Mouse (Mus musculus): ENCODE data around the gene Prg3. TPM values are rescaled to one million over a fixed set of nuclear protein-coding genes. Genes with fewer than 3 reads are reported as not detected.
A peak's percentile ranks its signal among the peaks of the same experiment; 100 is the strongest.

The Prg3 gene
- 0.31 TPM in 1 of 2 replicates, not detected in the other for polyA plus RNA-seq (2016; fragmentation: Nextera tagmentation; extraction: Ambion mirVana)

DNA sequence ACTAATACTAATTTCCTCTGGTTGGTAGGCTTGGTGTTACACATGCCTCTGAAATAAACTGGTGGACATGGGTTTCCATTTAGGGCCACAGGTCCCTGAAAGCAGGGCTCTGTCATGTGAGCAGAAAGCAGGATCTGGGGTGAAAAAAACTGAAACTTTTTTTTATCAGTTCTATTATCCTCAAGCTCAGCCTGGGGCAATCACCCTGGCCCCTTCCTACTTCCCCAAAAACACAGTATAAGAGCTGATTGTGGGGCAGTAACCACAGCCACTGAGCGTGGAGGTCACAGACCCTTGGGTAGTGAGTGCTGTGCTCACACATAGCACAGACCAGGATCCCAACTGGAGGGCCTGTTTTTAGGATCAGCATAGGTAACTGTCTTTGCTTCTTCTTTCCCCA, at the start of gene Prg3:
TSS of gene Prg3 (plus strand) at position 286 of the 400 bp plus-strand sequence.
- H3K27ac ChIP-seq = no peak within 1 kb of the TSS
- H3K4me1 ChIP-seq = no peaks in the 10 kb centered on the region
- WGBS = 65% methylated on average over 1 of the region's 1 CpGs
- H3K4me3 ChIP-seq = no peak within 1 kb of the TSS
- no peak for DNase-seq (ENCODE audit: low spot score)
- no peaks in the 10 kb centered on the region for H3K36me3 ChIP-seq
- 0 out of 2 replicates have a peak, but pooled peaks cover 4% of the 10 kb centered on the region for H3K27me3 ChIP-seq (ENCODE audit: insufficient read depth, poor library complexity, severe bottlenecking)
- H3K9me3 ChIP-seq = no peaks in the 10 kb centered on the region

DNA sequence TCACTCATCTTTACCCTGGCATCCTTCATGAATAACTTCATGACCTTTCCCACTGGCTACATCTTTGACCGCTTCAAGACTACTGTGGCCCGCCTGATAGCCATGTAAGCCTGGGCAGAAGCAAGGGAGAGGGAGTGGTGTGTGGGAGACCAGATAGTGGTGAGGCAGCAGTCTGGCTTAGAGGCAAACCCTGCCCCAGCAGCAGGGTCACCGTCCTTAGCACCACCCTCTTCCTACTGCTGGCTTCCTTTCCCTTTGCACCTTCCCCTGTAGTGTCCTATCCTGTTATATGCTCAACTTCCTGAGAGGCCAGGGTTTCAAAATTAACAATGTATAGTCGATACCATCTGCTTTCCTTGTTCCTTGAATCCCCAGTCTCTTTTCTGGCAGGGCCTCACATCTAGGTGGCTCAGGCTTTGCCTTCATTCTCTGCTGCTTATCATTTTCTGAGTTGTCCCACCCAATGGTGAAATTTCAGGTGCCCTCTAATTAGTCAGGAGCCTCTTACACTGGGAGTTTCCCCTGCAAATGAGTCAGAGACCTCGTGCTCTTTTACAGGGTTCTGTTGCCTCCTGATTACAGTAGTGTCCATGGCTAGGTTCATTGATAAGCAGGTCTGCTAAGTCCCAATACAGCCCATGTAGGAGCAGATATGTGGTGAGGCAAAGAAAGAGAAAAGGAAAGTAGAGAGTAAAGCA, 49.6 kb upstream of the Prg3 start:
- peaks cover 24% of the 10 kb centered on the region for H3K4me1 ChIP-seq
- peak overlapping the region; percentile 90 for H3K27ac ChIP-seq
- 49% methylated on average over 5 of the region's 5 CpGs for WGBS
- peak overlapping the region; percentile 63 for H3K4me3 ChIP-seq
- H3K36me3 ChIP-seq = peaks cover 23% of the 10 kb centered on the region; the same call in 1 of the 2 replicates
- DNase-seq (ENCODE audit: low spot score) = peak; percentile 90
- no peaks in the 10 kb centered on the region for H3K9me3 ChIP-seq
- H3K27me3 ChIP-seq (ENCODE audit: insufficient read depth, poor library complexity, severe bottlenecking) = no peaks in the 10 kb centered on the region

DNA sequence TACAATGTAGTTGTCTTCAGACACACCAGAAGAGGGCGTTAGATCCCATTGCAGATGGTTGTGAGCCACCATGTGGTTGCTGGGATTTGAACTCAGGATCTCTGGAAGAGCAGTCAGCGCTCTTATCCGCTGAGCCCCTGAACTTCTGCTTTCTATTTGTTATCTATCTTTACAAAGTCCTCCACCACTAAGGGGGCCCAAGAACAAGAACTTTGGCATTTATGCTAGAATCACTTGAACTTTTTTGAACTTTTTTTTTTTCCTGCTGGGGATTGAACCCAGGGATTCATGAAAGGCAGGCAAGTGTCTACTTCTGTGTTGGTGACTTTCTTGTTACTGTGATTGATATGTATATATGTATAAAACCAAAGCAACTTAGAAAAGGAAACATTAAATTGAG, 48.7 kb upstream of the Prg3 start:
- peak overlapping the region; percentile 25 for H3K4me3 ChIP-seq
- peak overlapping the region; percentile 10; the same call in 1 of the 2 replicates for H3K27ac ChIP-seq
- no peaks in the 10 kb centered on the region for H3K9me3 ChIP-seq
- 79% methylated on average over 3 of the region's 3 CpGs for WGBS
- peaks cover 28% of the 10 kb centered on the region; the same call in 1 of the 2 replicates for H3K36me3 ChIP-seq
- no peak for DNase-seq (ENCODE audit: low spot score)
- peaks cover 24% of the 10 kb centered on the region for H3K4me1 ChIP-seq
- H3K27me3 ChIP-seq (ENCODE audit: insufficient read depth, poor library complexity, severe bottlenecking) = no peaks in the 10 kb centered on the region

DNA sequence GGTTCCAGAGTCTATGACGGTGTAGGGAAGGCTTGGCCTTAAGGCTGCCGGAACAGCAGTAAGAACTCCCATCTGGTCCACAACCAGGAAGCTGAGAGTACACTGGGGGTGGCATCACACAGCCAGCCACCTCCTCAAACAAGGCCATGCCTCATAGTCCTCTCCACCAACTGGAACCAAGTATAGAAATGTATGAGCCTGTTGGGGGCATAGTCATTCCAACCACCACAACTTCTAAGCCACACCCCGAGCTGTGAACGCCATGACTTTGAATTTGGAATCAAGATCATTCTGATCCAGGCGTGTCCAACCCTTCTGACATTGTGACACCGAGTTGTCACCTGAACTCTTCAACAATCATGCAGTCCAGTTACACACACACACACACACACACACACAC, 48.3 kb upstream of the Prg3 start:
- Histone ChIP-seq H3K4me3 (peak overlapping the region; percentile 25), H3K27me3 (ENCODE audit: insufficient read depth, poor library complexity, severe bottlenecking) (no peaks in the 10 kb centered on the region), H3K9me3 (no peaks in the 10 kb centered on the region), H3K4me1 (peaks cover 20% of the 10 kb centered on the region), H3K36me3 (peaks cover 32% of the 10 kb centered on the region; the same call in 1 of the 2 replicates), H3K27ac (0 out of 2 replicates have a peak overlapping the region, but pooled peaks have one; percentile 22)
- DNase-seq (ENCODE audit: low spot score) = no peak
- 91% methylated on average over 6 of the region's 6 CpGs for WGBS

DNA sequence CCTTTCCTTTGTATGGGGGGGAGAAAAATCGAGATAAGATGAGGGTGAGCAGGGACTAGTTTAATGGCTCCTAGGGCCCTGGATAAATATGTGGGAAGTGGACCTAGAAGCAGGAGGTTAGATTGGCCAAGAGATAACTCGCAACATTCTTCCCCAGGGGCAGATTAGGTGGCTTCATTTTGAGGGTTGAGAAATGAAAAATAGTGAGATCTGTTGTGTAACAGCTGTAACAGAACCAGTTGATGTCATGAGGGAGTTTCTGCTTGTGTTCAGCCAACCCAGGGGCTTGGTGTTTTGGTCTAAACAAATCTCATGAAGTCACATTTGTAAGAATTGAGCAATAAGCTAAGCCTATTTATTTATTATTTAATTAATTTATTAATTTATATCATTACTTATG, 46.7 kb upstream of the Prg3 start:
- no peak for DNase-seq (ENCODE audit: low spot score)
- H3K27ac ChIP-seq = no peak overlapping the region

DNA sequence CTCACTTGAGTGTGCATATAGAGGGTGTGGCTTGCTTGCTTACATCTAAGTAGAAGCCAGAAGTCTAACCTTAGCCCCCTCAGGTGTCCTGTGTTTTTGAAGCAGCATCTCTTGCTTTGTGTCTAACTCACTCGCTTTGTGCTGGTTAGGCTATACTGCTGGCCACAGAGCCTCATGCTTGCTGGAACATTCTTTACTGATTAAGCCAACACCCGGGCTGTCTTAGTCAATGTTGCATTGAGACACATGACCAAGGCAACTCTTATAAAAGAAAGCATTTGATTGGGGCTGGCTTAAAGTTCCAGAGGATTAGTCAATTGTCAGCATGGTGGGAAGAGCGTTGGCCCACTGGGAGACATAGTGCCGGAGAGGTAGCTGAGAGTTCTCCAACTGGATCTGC, 46.2 kb upstream of the Prg3 start:
- Histone ChIP-seq H3K9me3 (no peaks in the 10 kb centered on the region), H3K4me1 (peaks cover 20% of the 10 kb centered on the region), H3K27ac (no peak overlapping the region), H3K36me3 (peaks cover 53% of the 10 kb centered on the region), H3K4me3 (no peak overlapping the region), H3K27me3 (ENCODE audit: insufficient read depth, poor library complexity, severe bottlenecking) (no peaks in the 10 kb centered on the region)
- whole genome bisulfite sequencing = 93% methylated on average over 4 of the region's 4 CpGs
- DNase-seq (ENCODE audit: low spot score) = no peak

More for the DNA sequence above, 46.7 kb upstream of the Prg3 start:
- Histone ChIP-seq H3K4me1 (peaks cover 20% of the 10 kb centered on the region), H3K4me3 (no peak overlapping the region), H3K36me3 (peaks cover 48% of the 10 kb centered on the region), H3K9me3 (no peaks in the 10 kb centered on the region), H3K27me3 (ENCODE audit: insufficient read depth, poor library complexity, severe bottlenecking) (no peaks in the 10 kb centered on the region)
- WGBS = 67% methylated on average over 2 of the region's 2 CpGs

DNA sequence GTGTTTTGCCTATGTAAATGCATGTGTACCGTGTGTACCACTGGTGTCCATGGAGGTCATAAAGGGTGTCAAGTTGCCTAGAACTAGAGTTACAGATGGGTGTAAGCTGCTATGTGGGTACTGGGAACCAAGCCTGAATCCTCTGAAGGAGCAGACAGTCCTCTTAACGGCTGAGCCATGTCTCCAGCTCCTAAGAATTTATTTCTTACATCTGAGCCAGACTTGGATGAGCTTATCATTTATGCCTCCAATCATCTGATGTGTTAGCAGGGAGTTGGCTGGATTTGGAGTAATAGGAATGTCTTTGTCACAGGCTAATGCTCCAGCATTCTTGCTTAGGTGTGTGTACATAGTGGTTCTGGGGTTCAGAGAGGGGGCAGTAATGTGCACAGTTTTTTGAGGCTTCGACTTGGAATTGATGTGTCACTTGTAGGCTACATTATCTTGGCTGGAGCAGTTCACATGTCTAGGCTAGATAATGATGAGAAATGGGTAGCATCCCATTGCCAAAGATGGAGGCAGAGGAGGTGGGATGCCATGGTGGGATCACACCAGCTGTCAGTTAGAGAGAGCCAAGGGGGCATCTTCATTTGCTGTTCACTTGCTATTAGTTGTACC, 40.8 kb upstream of the Prg3 start:
- H3K27me3 ChIP-seq (ENCODE audit: insufficient read depth, poor library complexity, severe bottlenecking) = no peaks in the 10 kb centered on the region
- no peak overlapping the region for H3K27ac ChIP-seq
- H3K4me3 ChIP-seq = no peak overlapping the region
- H3K4me1 ChIP-seq = no peaks in the 10 kb centered on the region
- H3K36me3 ChIP-seq = peaks cover 86% of the 10 kb centered on the region
- no peak for DNase-seq (ENCODE audit: low spot score)
- H3K9me3 ChIP-seq = no peaks in the 10 kb centered on the region
- 85% methylated on average over 3 of the region's 3 CpGs for WGBS

DNA sequence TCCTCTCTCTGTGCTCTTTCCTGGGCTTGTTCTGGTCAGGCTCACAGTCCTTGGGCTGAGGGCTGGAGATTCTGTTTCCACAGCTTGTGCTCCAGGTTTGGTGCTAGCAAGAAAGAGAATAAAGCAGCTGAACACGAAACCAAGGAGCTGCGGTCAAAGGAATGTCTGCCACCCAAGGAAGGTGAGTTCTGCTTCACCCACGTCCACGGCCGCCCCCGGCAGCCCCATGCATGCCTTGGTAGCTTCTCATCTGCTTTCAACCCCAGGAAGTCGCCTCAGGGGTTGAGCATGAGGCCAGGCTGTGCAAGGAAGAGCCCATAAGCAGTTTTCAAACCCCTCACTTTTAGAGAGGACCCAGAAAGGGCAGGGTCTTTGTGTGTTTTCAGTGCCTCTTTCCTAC, 39.8 kb upstream of the Prg3 start:
- Histone ChIP-seq H3K9me3 (no peaks in the 10 kb centered on the region), H3K27ac (no peak overlapping the region), H3K27me3 (ENCODE audit: insufficient read depth, poor library complexity, severe bottlenecking) (no peaks in the 10 kb centered on the region), H3K4me3 (no peak overlapping the region), H3K4me1 (no peaks in the 10 kb centered on the region), H3K36me3 (peaks cover 91% of the 10 kb centered on the region)
- no peak for DNase-seq (ENCODE audit: low spot score)
- WGBS = 93% methylated on average over 7 of the region's 7 CpGs

DNA sequence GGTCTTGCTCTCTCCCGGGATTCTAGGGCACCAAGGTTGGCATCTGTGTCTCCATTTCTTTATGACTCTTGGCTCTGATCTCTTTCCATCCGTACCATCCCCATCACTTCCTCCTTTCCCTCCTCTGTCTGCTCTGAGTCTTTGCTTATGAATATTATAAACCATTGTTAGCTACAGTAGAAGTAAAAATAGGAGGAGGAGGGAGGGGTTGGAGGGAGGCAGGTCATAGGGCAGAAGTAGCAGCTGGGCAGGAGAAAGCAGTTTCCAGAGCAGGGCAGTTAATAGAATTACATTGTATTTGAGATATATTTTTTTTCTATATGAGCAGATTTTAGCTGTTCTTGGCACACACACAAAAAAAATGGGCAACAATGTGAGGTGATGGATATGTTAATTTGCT, 39.3 kb upstream of the Prg3 start:
- no peaks in the 10 kb centered on the region for H3K27me3 ChIP-seq (ENCODE audit: insufficient read depth, poor library complexity, severe bottlenecking)
- WGBS = 97% methylated on average over 2 of the region's 2 CpGs
- H3K36me3 ChIP-seq = peaks cover 96% of the 10 kb centered on the region
- no peaks in the 10 kb centered on the region for H3K4me1 ChIP-seq
- no peak for DNase-seq (ENCODE audit: low spot score)
- H3K27ac ChIP-seq = no peak overlapping the region
- no peaks in the 10 kb centered on the region for H3K9me3 ChIP-seq
- no peak overlapping the region for H3K4me3 ChIP-seq

DNA sequence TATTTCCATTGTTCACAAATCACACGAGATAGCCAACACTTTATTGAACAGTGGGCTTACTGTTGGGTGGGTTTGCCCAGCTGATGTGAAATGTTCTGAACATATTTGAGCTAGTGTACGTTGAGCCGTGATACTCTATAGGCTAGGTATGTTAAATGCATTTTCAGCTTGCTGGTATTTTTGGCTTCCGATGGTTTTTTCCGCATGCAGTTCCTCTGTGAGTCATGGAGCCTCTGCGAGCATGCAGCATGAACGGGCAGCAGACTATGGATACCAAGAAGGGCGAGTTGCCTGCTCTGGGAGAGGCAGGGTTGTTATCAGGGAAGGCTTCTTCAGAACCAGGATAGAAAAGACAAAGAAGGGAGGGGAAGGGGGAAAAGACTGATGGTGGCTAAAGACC, 37.0 kb upstream of the Prg3 start:
- DNase-seq (ENCODE audit: low spot score) = no peak
- H3K36me3 ChIP-seq = peaks cover 87% of the 10 kb centered on the region
- 77% methylated on average over 8 of the region's 8 CpGs for WGBS

DNA sequence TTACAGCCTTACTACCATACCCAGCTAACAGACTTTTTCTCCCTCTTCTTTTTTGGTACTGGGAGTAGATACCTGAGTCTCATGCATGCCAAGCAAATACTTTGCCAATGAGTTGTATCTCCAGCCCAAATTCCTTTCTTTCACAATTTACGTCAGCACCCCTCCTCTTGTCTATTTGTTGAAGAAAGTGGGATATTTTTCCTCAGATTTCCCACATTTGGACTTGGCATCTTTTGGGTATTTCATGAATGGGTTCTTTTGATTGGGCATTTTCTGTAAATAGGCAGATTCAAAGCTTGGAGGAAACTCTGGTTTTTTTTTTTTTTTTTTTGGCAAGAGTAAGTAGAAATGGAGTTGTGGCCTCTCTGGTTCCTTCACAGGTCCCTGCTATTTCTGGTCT, 35.8 kb upstream of the Prg3 start:
- H3K27ac ChIP-seq = no peak overlapping the region
- DNase-seq (ENCODE audit: low spot score) = no peak
- 86% methylated on average over 1 of the region's 1 CpGs for WGBS
- no peaks in the 10 kb centered on the region for H3K27me3 ChIP-seq (ENCODE audit: insufficient read depth, poor library complexity, severe bottlenecking)
- no peak overlapping the region for H3K4me3 ChIP-seq
- no peaks in the 10 kb centered on the region for H3K9me3 ChIP-seq
- peaks cover 87% of the 10 kb centered on the region for H3K36me3 ChIP-seq
- H3K4me1 ChIP-seq = no peaks in the 10 kb centered on the region

More for the DNA sequence above, 37.0 kb upstream of the Prg3 start:
- no peaks in the 10 kb centered on the region for H3K4me1 ChIP-seq
- H3K9me3 ChIP-seq = no peaks in the 10 kb centered on the region
- no peaks in the 10 kb centered on the region for H3K27me3 ChIP-seq (ENCODE audit: insufficient read depth, poor library complexity, severe bottlenecking)
- no peak overlapping the region for H3K4me3 ChIP-seq
- no peak overlapping the region for H3K27ac ChIP-seq

DNA sequence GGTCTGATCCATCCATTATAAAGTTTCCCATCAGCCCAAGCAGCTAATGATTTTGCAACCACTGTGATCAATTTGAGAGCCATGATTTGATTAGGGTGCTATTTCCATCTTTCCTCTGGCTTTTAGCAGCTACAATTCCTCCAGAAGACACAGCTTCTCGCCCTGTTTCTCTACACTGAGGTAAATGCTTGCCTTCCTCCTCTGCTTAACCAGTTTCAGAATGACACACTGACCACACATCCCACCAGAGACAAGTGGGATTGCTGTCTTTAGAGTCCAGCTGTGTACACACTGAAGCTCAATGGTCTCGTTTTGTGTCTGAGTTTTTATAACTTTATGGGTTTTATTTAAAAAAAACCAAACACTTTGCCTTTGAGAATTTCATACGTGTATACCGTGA, 35.3 kb upstream of the Prg3 start:
- H3K36me3 ChIP-seq = peaks cover 87% of the 10 kb centered on the region
- WGBS = 85% methylated on average over 4 of the region's 4 CpGs
- H3K4me1 ChIP-seq = no peaks in the 10 kb centered on the region
- H3K4me3 ChIP-seq = no peak overlapping the region
- no peak overlapping the region for H3K27ac ChIP-seq
- DNase-seq (ENCODE audit: low spot score) = no peak
- no peaks in the 10 kb centered on the region for H3K27me3 ChIP-seq (ENCODE audit: insufficient read depth, poor library complexity, severe bottlenecking)
- no peaks in the 10 kb centered on the region for H3K9me3 ChIP-seq

DNA sequence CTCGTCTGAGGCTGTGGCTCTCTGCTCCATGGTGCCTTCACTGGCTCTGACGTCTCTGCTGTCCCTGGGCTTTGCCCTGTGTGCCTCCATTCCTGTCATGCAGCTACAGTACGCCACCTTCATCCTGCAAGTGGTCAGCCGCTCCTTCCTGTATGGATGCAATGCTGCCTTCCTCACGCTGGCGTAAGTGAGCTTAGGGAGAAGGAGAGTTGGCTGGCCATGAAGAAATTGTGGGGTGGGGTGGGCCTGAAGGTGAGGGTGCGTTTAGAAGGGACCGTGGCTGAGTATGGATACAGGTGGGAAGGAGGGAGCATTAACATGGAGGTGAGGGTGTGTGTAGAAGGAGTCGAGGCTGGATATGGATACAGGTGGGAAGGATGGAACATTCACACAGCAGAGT, 32.6 kb upstream of the Prg3 start:
- DNase-seq (ENCODE audit: low spot score) = no peak
- peaks cover 66% of the 10 kb centered on the region for H3K36me3 ChIP-seq
- no peak overlapping the region for H3K4me3 ChIP-seq

More for the DNA sequence above, 32.6 kb upstream of the Prg3 start:
- WGBS = 89% methylated on average over 9 of the region's 9 CpGs
- Histone ChIP-seq H3K27me3 (ENCODE audit: insufficient read depth, poor library complexity, severe bottlenecking) (no peaks in the 10 kb centered on the region), H3K27ac (no peak overlapping the region), H3K9me3 (no peaks in the 10 kb centered on the region), H3K4me1 (no peaks in the 10 kb centered on the region)
